Mouse (Mus musculus) stomach, postnatal 0 days (tissue): ENCODE data around the gene Nxpe4.

Experiments used
- CTCF ChIP-seq: IDR thresholded peaks from 2 replicates; pipeline ENCODE4 v1.5.1; 2016; ENCODE audit warnings: antibody characterized with exemption, low read depth, mild to moderate bottlenecking, moderate library complexity
- EP300 ChIP-seq: optimal IDR thresholded peaks from 2 replicates; pipeline ENCODE3; 2016; ENCODE audit warnings: antibody characterized with exemption

GRCm38 (mm10) chr9:48447783-48448209, 286.0 kb downstream of the Nxpe4 start:
- TF ChIP-seq CTCF (peak; percentile 76), EP300 (no peak)
